Mouse (Mus musculus): ENCODE data around the gene 2210408I21Rik. TPM values are rescaled to one million over a fixed set of nuclear protein-coding genes. Genes with fewer than 3 reads are reported as not detected.

2210408I21Rik gene
- polyA plus RNA-seq, 1 experiment, result 1.4 TPM

GRCm38 (mm10) chr13:77278659-77279413, 143.5 kb downstream of the 2210408I21Rik start:
- no peak overlapping the region for H3ac ChIP-seq (ENCODE audit: control insufficient read depth, insufficient read length, low read depth)
- no peaks in the 10 kb centered on the region for H3K79me2 ChIP-seq (ENCODE audit: control insufficient read depth, insufficient read depth)
- H3K36me3 ChIP-seq (ENCODE audit: control insufficient read depth, insufficient read depth), result no peaks in the 10 kb centered on the region
- no peak for TF ChIP-seq MAX (IDR thresholded peaks at IDR 0.05)
- TF ChIP-seq CEBPB (IDR thresholded peaks at IDR 0.05; ENCODE audit: low read depth), result no peak
- no peak for TF ChIP-seq MYOG (IDR thresholded peaks at IDR 0.05; ENCODE audit: control insufficient read depth, extremely low read depth, insufficient read length)
- TF ChIP-seq CTCF (IDR thresholded peaks at IDR 0.05; ENCODE audit: control insufficient read depth, insufficient read depth, insufficient read length), result no peak
- TF ChIP-seq MYOD1 (IDR thresholded peaks at IDR 0.05; ENCODE audit: control insufficient read depth, insufficient read length, low read depth), result no peak
- TF ChIP-seq USF1 (IDR thresholded peaks at IDR 0.05; ENCODE audit: low read depth), result no peak
- TF ChIP-seq FOSL1 (IDR thresholded peaks at IDR 0.05; ENCODE audit: insufficient read depth, low read length, poor library complexity, severe bottlenecking), result no peak
- no peak overlapping the region for H3K4me3 ChIP-seq (ENCODE audit: insufficient read depth, poor library complexity, severe bottlenecking)
- no peaks in the 10 kb centered on the region for H3K79me3 ChIP-seq (ENCODE audit: low read depth)
- no peaks in the 10 kb centered on the region for H3K27me3 ChIP-seq (ENCODE audit: control insufficient read depth, insufficient read depth, insufficient read length)

DNA sequence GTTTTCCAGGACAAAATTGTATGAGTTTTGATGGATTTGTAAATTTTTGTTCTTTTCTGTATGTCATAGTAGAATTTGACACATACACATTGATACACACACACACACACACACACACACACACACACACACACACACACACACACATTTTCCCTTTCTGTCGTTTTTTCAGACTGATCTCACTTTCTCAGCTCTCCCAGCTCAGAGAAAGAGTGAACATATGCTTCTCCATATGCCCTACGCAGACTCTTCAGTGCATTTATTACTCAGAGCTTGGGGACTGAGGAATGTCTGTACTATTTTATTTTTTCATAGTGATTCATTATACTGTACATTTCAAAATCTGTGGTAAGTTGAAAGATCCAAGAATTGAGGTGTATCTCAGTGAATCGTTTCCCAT, 160.2 kb downstream of the 2210408I21Rik start:
- H3K4me3 ChIP-seq (ENCODE audit: insufficient read depth, poor library complexity, severe bottlenecking), result no peak overlapping the region
- H3K27me3 ChIP-seq (ENCODE audit: control insufficient read depth, insufficient read depth, insufficient read length), result no peaks in the 10 kb centered on the region
- no peak overlapping the region for H3ac ChIP-seq (ENCODE audit: control insufficient read depth, insufficient read length, low read depth)
- no peak for TF ChIP-seq MAX (IDR thresholded peaks at IDR 0.05)
- TF ChIP-seq CTCF (IDR thresholded peaks at IDR 0.05; ENCODE audit: control insufficient read depth, insufficient read depth, insufficient read length), result no peak
- TF ChIP-seq MYOD1 (IDR thresholded peaks at IDR 0.05; ENCODE audit: control insufficient read depth, insufficient read length, low read depth), result no peak
- TF ChIP-seq FOSL1 (IDR thresholded peaks at IDR 0.05; ENCODE audit: insufficient read depth, low read length, poor library complexity, severe bottlenecking), result no peak
- TF ChIP-seq USF1 (IDR thresholded peaks at IDR 0.05; ENCODE audit: low read depth), result no peak
- no peak for TF ChIP-seq MYOG (IDR thresholded peaks at IDR 0.05; ENCODE audit: control insufficient read depth, extremely low read depth, insufficient read length)
- no peak for TF ChIP-seq CEBPB (IDR thresholded peaks at IDR 0.05; ENCODE audit: low read depth)
- H3K79me3 ChIP-seq (ENCODE audit: low read depth), result no peaks in the 10 kb centered on the region
- H3K36me3 ChIP-seq (ENCODE audit: control insufficient read depth, insufficient read depth), result no peaks in the 10 kb centered on the region
- H3K79me2 ChIP-seq (ENCODE audit: control insufficient read depth, insufficient read depth), result no peaks in the 10 kb centered on the region

DNA sequence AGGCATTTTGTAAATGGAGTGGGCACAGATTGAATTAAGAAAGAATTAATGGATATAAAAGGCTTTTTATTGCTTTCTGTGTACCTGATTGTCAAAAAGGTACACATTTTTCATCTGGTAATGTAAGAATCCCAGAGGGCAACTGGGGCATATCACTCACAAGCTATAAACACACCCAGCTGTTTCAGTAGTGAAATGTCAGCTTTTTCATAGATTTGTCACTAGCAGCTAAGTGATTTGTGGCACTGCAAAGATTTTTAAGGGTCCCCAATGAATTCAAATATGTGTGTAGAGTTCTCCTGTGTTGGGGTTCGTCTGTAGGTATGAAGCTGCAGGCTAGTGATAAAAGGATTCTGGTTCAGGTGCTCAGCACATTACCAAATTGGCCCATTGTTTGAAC, 188.8 kb downstream of the 2210408I21Rik start:
- H3K27me3 ChIP-seq (ENCODE audit: control insufficient read depth, insufficient read depth, insufficient read length), result no peaks in the 10 kb centered on the region
- TF ChIP-seq CTCF (IDR thresholded peaks at IDR 0.05; ENCODE audit: control insufficient read depth, insufficient read depth, insufficient read length) (no peak), MAX (IDR thresholded peaks at IDR 0.05) (no peak), MYOD1 (IDR thresholded peaks at IDR 0.05; ENCODE audit: control insufficient read depth, insufficient read length, low read depth) (no peak), FOSL1 (IDR thresholded peaks at IDR 0.05; ENCODE audit: insufficient read depth, low read length, poor library complexity, severe bottlenecking) (no peak), CEBPB (IDR thresholded peaks at IDR 0.05; ENCODE audit: low read depth) (no peak), MYOG (IDR thresholded peaks at IDR 0.05; ENCODE audit: control insufficient read depth, extremely low read depth, insufficient read length) (no peak), USF1 (IDR thresholded peaks at IDR 0.05; ENCODE audit: low read depth) (no peak)
- H3K4me3 ChIP-seq (ENCODE audit: insufficient read depth, poor library complexity, severe bottlenecking), result no peak overlapping the region
- H3K36me3 ChIP-seq (ENCODE audit: control insufficient read depth, insufficient read depth), result no peaks in the 10 kb centered on the region
- H3ac ChIP-seq (ENCODE audit: control insufficient read depth, insufficient read length, low read depth), result no peak overlapping the region
- H3K79me2 ChIP-seq (ENCODE audit: control insufficient read depth, insufficient read depth), result no peaks in the 10 kb centered on the region
- H3K79me3 ChIP-seq (ENCODE audit: low read depth), result no peaks in the 10 kb centered on the region

DNA sequence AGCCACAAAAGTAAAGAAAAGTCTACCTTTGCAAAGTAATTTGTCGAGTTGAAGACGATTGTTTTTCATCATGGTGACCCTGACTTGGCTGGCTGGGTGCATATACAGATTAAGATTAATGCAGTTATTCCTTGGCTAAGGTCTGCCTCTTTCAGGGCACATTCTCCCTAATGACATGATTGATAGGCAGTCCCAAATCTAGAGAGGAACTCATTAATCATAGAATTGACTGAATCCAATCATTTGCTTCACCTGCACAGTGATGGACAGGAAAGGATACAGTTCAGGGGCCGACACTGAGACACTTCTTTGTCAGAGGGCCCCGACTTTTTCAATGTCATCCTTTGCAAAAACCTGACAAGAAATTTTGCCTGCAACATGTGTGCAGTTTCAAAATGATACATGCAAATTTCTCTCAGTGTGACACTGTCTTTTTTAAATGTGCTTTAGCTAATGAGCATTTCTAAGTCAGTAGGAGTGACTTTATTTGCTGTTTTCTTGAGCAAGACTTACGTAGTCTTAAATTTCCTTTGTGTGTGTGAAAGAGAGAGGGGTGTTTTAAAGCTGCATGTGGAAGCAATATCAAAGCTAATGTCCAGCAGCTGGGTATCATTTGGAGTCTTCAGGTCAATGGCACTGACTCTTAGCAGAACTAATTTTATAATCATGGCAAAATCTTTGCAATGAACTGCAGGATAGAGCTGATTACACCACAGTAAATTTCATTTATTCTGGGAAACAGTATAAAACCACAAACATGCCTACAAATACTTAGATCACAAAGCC, 191.0 kb downstream of the 2210408I21Rik start:
- Histone ChIP-seq H3K4me3 (ENCODE audit: insufficient read depth, poor library complexity, severe bottlenecking) (no peak overlapping the region), H3ac (ENCODE audit: control insufficient read depth, insufficient read length, low read depth) (no peak overlapping the region), H3K27me3 (ENCODE audit: control insufficient read depth, insufficient read depth, insufficient read length) (no peaks in the 10 kb centered on the region), H3K36me3 (ENCODE audit: control insufficient read depth, insufficient read depth) (no peaks in the 10 kb centered on the region), H3K79me2 (ENCODE audit: control insufficient read depth, insufficient read depth) (no peaks in the 10 kb centered on the region), H3K79me3 (ENCODE audit: low read depth) (no peaks in the 10 kb centered on the region)
- no peak for TF ChIP-seq MYOG (IDR thresholded peaks at IDR 0.05; ENCODE audit: control insufficient read depth, extremely low read depth, insufficient read length)
- TF ChIP-seq MYOD1 (IDR thresholded peaks at IDR 0.05; ENCODE audit: control insufficient read depth, insufficient read length, low read depth), result no peak
- no peak for TF ChIP-seq USF1 (IDR thresholded peaks at IDR 0.05; ENCODE audit: low read depth)
- no peak for TF ChIP-seq MAX (IDR thresholded peaks at IDR 0.05)
- no peak for TF ChIP-seq FOSL1 (IDR thresholded peaks at IDR 0.05; ENCODE audit: insufficient read depth, low read length, poor library complexity, severe bottlenecking)
- no peak for TF ChIP-seq CTCF (IDR thresholded peaks at IDR 0.05; ENCODE audit: control insufficient read depth, insufficient read depth, insufficient read length)
- no peak for TF ChIP-seq CEBPB (IDR thresholded peaks at IDR 0.05; ENCODE audit: low read depth)

- Histone ChIP-seq H3K36me3 (ENCODE audit: control insufficient read depth, insufficient read depth) (no peaks in the 10 kb centered on the region), H3K4me3 (ENCODE audit: insufficient read depth, poor library complexity, severe bottlenecking) (no peak overlapping the region), H3K79me3 (ENCODE audit: low read depth) (no peaks in the 10 kb centered on the region), H3K79me2 (ENCODE audit: control insufficient read depth, insufficient read depth) (no peaks in the 10 kb centered on the region), H3K27me3 (ENCODE audit: control insufficient read depth, insufficient read depth, insufficient read length) (no peaks in the 10 kb centered on the region), H3ac (ENCODE audit: control insufficient read depth, insufficient read length, low read depth) (no peak overlapping the region)
- TF ChIP-seq FOSL1 (IDR thresholded peaks at IDR 0.05; ENCODE audit: insufficient read depth, low read length, poor library complexity, severe bottlenecking), result no peak
- TF ChIP-seq USF1 (IDR thresholded peaks at IDR 0.05; ENCODE audit: low read depth), result no peak
- no peak for TF ChIP-seq CTCF (IDR thresholded peaks at IDR 0.05; ENCODE audit: control insufficient read depth, insufficient read depth, insufficient read length)
These were observed 206.8 kb downstream of the 2210408I21Rik start for GRCm38 (mm10) chr13:77342097-77342496.
